Mouse (Mus musculus) heart, postnatal 25 days (tissue): ENCODE measurements around the gene Kbtbd6. TPM values are rescaled to one million over a fixed set of nuclear protein-coding genes. Genes with fewer than 3 reads are reported as not detected.
"Not testable (repeated sequence)": the region's sequence is repeated elsewhere in the genome, so short reads cannot be mapped to it uniquely, and the experiment has no call there.

Experiments used
- DNase-seq: peaks from one replicate; pipeline ENCODE4 v3.0.0; 2022; ENCODE audit warnings: low spot score
- intact Hi-C: fragments of 180-260 bp; cut with DNase I; formaldehyde crosslinking; loops from one replicate; pipeline ENCODE4 v1.15.1; 2025
- total RNA-seq, 2 experiments: library from RNA; stranded (reverse); gene quantifications; 2 replicates each; pipeline ENCODE4 v1.2.3; 2021

Gene Kbtbd6
- total RNA-seq, result under 1 TPM; 0.17 to 0.29 TPM

DNA sequence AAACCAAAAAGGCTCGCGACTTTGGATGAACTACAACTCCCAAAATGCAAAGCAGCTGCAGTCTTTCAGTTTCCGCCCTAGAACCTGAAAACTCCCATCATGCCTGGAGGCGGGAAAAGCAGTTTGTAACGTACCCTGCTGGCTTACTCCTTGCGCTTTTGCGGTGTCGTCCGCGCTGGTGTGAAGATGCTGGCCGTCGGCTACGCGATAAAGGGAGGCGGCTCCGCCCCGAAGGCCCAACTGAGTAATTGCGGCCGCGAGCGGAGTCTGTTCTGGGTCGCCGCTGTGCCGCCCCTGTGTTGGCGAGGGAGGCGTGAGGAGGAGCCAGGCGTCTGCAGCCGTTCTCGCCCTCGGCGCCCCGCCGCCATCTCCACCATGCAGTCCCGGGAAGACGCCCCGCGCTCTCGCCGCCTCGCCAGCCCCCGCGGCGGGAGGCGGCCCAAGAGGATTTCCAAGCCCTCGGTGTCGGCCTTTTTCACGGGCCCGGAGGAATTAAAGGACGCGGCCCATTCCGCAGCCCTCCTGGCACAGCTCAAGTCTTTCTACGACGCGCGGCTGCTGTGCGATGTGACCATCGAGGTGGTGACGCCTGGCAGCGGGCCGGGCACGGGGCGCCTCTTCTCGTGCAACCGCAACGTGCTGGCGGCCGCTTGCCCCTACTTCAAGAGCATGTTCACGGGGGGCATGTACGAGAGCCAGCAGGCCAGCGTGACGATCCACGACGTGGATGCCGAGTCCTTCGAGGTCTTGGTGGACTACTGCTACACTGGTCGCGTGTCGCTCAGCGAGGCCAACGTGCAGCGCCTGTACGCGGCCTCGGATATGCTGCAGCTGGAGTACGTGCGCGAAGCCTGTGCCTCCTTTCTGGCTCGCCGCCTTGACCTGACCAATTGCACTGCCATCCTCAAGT lies at the start of gene Kbtbd6:
Kbtbd6 (plus strand) TSS at position 155 of the 910 bp plus-strand sequence.
- intact Hi-C loops, result loop anchor here (2.0 kb wide), 1 partner anchor 23 kb away; no protein-coding TSS in a partner anchor
- DNase-seq, result peak; percentile 55

GRCm38 (mm10) chr14:79407641-79408040 lies 44.0 kb upstream of the Kbtbd6 start:
- no peak for DNase-seq
- intact Hi-C loops, result no loop called here

DNA sequence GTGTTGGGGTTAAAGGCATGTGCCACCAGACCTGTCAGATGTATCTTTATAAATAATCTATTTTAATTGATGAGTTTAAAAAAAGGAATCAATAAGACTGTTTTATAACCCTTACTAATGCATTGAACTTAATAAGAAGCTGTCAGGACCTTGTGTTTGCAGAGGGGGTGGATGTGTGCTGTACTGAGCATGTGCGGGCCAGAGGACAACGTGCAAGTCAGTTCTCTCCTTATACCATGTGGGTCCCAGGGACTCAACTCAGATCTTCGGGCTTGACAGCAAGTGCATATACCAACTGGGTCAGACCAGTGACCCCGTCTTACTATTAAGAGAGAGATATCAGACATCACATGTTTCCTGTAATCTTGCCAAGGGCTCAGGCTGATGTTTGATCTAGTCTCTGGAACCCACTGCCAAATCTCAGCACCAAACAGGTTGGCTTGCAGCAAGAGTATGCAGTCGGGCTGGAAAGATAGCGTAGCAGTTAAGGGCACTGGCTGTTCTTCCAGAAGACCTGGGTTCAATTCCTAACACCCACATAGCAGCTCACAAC lies 42.3 kb upstream of the Kbtbd6 start:
- intact Hi-C loops, result no loop called here
- no peak for DNase-seq

GRCm38 (mm10) chr14:79410662-79411061 lies 41.0 kb upstream of the Kbtbd6 start:
- intact Hi-C loops, result no loop called here

DNA sequence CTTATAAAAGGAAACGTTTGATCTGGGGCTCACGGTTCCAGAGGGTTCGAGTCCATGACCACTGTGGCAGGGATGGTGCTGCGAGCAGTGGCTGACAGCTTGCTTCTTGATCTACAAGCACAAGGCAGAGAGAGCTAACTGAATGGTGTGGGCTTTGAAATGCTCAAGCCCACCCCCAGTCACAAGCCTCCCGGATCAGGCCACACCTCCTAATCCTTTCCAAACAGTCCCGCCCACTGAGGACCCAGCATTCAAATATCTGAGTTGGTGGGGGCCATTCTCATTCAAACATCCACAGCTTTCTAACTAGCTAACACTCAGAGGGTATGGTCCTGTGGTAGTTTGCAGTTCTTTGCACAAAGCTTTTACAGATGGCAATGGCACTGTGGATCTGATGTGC lies 38.5 kb upstream of the Kbtbd6 start:
- intact Hi-C loops, result no loop called here
- DNase-seq, result no peak

More at GRCm38 (mm10) chr14:79410662-79411061, 41.0 kb upstream of the Kbtbd6 start:
- no peak for DNase-seq

- no peak for DNase-seq
- intact Hi-C loops, result no loop called here
Observed at GRCm38 (mm10) chr14:79420083-79420685, 31.5 kb upstream of the Kbtbd6 start.

- peak; percentile 95 for DNase-seq
- intact Hi-C loops, result no loop called here
Observed at GRCm38 (mm10) chr14:79425979-79426729, 25.5 kb upstream of the Kbtbd6 start, which contains the start of gene Kbtbd7. Gene Kbtbd7 (plus strand): TSS chr14:79426511.

GRCm38 (mm10) chr14:79426730-79427365 lies 24.8 kb upstream of the Kbtbd6 start:
- not testable (repeated sequence) for DNase-seq

DNA sequence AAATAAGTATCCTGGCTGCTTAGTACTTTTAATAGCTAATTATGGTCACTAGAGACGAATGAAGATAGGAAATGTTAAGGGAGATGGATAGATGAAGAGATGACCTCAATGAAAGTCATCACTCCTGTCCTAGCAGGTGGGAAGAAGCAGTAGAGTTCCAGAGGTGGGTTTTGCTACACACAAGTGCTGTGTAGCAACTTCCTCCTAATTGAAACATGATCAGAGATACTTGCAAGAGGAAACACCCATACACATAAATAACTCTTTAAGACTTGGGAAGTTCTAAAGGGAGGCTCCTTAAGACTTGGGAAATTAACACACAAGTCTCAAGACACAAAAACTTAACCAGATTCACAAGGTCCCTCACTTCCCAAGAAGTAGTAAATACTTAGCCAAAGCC lies 17.6 kb upstream of the Kbtbd6 start:
- intact Hi-C loops, result no loop called here
- no peak for DNase-seq

More at GRCm38 (mm10) chr14:79426730-79427365, 24.8 kb upstream of the Kbtbd6 start:
- intact Hi-C loops, result not testable (repeated sequence)

DNA sequence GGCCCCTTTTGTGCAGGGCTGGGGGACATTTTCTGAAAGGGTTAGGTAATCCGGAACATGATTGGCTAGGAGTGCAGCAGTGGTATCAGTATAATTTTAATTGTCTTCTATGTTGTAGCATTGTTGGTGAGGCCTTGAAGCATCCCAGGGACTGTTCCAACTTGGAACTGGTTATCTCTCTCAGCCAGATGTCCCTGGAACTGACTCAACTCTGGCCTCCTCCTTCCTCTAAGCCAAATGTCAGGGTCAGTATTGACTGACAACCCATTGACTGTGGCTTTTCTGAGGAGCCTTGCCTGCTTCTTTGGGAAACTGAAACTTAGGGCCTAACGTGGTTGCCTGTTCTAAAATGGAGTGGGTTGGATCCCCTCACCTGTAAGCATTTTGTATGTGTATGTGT lies 11.0 kb upstream of the Kbtbd6 start:
- intact Hi-C loops, result no loop called here
- no peak for DNase-seq

DNA sequence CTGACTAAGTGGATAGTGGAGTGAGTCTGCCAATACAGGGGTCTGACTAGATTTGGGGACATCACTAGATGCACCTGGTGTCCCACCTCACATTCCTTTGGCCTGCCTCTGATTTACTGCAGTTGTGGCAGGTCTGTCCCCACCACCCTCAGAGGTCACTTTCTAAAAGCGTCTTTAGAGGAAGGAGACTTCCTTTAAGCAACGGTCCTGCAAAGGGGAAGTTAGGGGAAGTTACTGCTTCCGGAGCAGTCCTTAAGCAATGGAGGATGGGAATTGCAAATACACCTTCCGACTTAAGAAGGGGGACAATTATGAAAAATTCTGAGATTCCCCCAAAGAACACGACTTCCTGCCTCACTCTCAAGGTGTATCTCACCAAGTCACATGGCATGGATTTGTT lies 10.2 kb upstream of the Kbtbd6 start:
- intact Hi-C loops, result no loop called here
- DNase-seq, result no peak

- DNase-seq, result no peak
- intact Hi-C loops, result no loop called here
Observed at GRCm38 (mm10) chr14:79444601-79445000, 7.0 kb upstream of the Kbtbd6 start.

DNA sequence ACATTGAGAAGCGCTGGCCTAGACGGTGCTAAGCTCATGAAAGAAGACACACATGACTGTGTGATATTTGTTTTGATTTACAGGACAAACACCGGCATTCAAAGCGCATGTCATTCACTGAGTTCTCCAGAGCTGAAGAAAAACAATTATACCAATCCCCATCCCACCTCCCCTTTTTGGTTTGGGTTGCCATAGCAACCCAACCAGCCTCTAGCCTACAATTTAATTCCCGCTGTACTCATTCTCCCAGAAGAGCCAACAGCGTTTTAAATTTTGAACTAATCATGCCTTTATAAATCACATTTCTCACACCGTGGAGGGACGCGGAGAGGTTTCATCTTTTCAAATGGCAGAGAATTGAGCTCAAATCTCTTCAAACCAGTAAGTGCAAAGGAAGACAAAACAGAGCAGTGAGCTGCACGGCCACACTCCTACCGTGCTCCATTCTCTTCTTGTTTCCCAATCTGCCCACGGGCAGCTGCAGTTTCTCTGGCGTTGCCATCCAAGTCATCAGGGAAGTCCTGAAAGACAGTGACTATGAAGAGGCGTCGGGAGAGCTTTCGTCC lies 6.5 kb upstream of the Kbtbd6 start:
- no peak for DNase-seq
- intact Hi-C loops, result no loop called here

GRCm38 (mm10) chr14:79452591-79452934 lies 928 bp downstream of the Kbtbd6 start:
- intact Hi-C loops, DNase-seq: not testable (repeated sequence)

- intact Hi-C loops, result no loop called here
Observed at GRCm38 (mm10) chr14:79460401-79460800, 8.8 kb downstream of the Kbtbd6 start.

DNA sequence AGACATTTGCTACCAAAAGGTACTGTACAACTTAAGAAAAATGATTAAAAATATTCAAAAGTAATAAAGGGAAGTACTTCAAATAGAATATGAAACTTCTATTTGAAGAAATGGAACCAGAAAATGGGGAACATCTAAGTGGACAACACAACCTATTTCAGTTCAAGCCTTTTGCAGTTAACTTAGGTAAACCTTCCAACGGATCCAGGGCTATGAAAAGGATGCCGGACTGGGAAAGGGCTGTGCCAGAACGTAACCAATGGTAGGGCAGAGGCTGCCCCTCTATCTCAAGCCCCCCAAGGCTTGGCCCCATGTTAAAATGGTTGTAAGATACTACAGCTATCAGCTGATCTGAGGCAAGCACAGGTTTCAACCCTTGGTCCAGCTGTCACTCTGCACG lies 9.4 kb downstream of the Kbtbd6 start:
- DNase-seq, result no peak
- intact Hi-C loops, result no loop called here

More at GRCm38 (mm10) chr14:79460401-79460800, 8.8 kb downstream of the Kbtbd6 start:
- no peak for DNase-seq

- no peak for DNase-seq
- intact Hi-C loops, result loop anchor here (2.0 kb wide), 1 partner anchor 69 kb away; the partner anchor contains the start of gene Mtrf1
Observed at GRCm38 (mm10) chr14:79465623-79466022, 14.0 kb downstream of the Kbtbd6 start.

GRCm38 (mm10) chr14:79467621-79468020 lies 16.0 kb downstream of the Kbtbd6 start:
- intact Hi-C loops, result loop anchor here (2.0 kb wide), 1 partner anchor 71 kb away; the partner anchor contains the start of gene Mtrf1
- no peak for DNase-seq

DNA sequence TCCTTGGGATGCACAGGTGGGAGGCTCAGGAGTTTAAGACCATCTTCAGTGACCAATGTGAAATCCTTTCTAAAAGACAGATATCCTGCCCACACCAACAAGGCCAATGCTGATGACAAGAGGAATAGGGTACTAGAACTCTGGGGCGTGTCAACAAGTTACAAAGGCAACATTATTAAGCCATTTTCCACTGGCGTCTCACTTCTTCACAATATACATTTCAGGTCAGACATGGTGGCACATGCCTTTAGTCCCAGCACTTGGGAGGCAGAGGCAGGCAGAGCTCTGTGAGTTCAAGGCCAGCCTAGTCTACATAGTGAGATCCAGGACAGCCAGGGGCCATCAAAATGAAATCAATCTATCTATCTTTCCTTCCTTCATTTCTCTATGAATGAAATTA lies 21.7 kb downstream of the Kbtbd6 start:
- no peak for DNase-seq
- intact Hi-C loops, result no loop called here
